Mouse (Mus musculus) ZHBTc4 (cell line): Measurements from ENCODE around the gene Catsperg1.
"Not testable (repeated sequence)": the region's sequence is repeated elsewhere in the genome, so short reads cannot be mapped to it uniquely, and the experiment has no call there.

ENCODE experiments used
- DNase-seq: peaks from one replicate; pipeline ENCODE4 v3.0.0-alpha.2; 2011; ENCODE audit warnings: low read depth, low spot score

The Catsperg1 gene

GRCm38 (mm10) chr7:29213675-29214082 lies at the start of gene Catsperg1:
Gene Catsperg1 (minus strand): TSS chr7:29214035.
- peak; percentile 99 for DNase-seq

- DNase-seq = no peak
Observed at GRCm38 (mm10) chr7:29262151-29262550, 48.3 kb upstream of the Catsperg1 start.

- no peak for DNase-seq
Observed at GRCm38 (mm10) chr7:29259781-29260730, 46.2 kb upstream of the Catsperg1 start.

GRCm38 (mm10) chr7:29257368-29257767 lies 43.5 kb upstream of the Catsperg1 start:
- no peak for DNase-seq

- no peak for DNase-seq
Observed at GRCm38 (mm10) chr7:29255875-29256274, 42.0 kb upstream of the Catsperg1 start.

- DNase-seq = no peak
Observed at GRCm38 (mm10) chr7:29253842-29254241, 40.0 kb upstream of the Catsperg1 start.

- no peak for DNase-seq
Observed at GRCm38 (mm10) chr7:29251166-29251565, 37.3 kb upstream of the Catsperg1 start.

- peak; percentile 79 for DNase-seq
Observed at GRCm38 (mm10) chr7:29248261-29248841, 34.5 kb upstream of the Catsperg1 start, which contains the start of gene 2200002D01Rik. Gene 2200002D01Rik (minus strand): TSS chr7:29248466.

GRCm38 (mm10) chr7:29247706-29248105 lies 33.9 kb upstream of the Catsperg1 start:
- peak; percentile 58 for DNase-seq

GRCm38 (mm10) chr7:29247314-29247700 lies 33.5 kb upstream of the Catsperg1 start:
- peak; percentile 94 for DNase-seq

- no peak for DNase-seq
Observed at GRCm38 (mm10) chr7:29246619-29247313, 32.9 kb upstream of the Catsperg1 start.

GRCm38 (mm10) chr7:29246015-29246414 lies 32.2 kb upstream of the Catsperg1 start:
- no peak for DNase-seq

GRCm38 (mm10) chr7:29244732-29245416 lies 31.0 kb upstream of the Catsperg1 start:
- DNase-seq = peak; percentile 81

GRCm38 (mm10) chr7:29238019-29238967 lies 24.5 kb upstream of the Catsperg1 start, which contains the start of gene Yif1b:
Gene Yif1b (plus strand): TSS chr7:29238329.
- DNase-seq = peak; percentile 100

GRCm38 (mm10) chr7:29237596-29237995 lies 23.8 kb upstream of the Catsperg1 start:
- not testable (repeated sequence) for DNase-seq

GRCm38 (mm10) chr7:29236593-29236992 lies 22.8 kb upstream of the Catsperg1 start:
- no peak for DNase-seq

GRCm38 (mm10) chr7:29234661-29235060 lies 20.8 kb upstream of the Catsperg1 start:
- DNase-seq = peak; percentile 68

GRCm38 (mm10) chr7:29233745-29234144 lies 19.9 kb upstream of the Catsperg1 start:
- no peak for DNase-seq

- peak; percentile 30 for DNase-seq
Observed at GRCm38 (mm10) chr7:29232247-29233013, 18.6 kb upstream of the Catsperg1 start, which contains the start of gene Kcnk6. Gene Kcnk6 (minus strand): TSS chr7:29232515.
